Mouse (Mus musculus) G1E-ER4 (cell line): Measurements from ENCODE around the gene Mdfi. TPM values are rescaled to one million over a fixed set of nuclear protein-coding genes. Genes with fewer than 3 reads are reported as not detected.

Experiments
- GATA1 ChIP-seq: IDR thresholded peaks from one replicate; pipeline ENCODE4 v1.8.0; 2012; ENCODE audit warnings: low read length, inconsistent platforms
- polyA plus RNA-seq: library from polyadenylated mRNA; stranded (reverse); fragments of >175 nt; gene quantifications from 2 replicates; pipeline ENCODE4 v1.2.3, GENCODE M21; 2012

Mdfi gene
- polyA plus RNA-seq, 1 experiment = not detected

- TF ChIP-seq GATA1 = no peak
Measured at GRCm38 (mm10) chr17:47818038-47818725, 16.3 kb downstream of the Mdfi start.

GRCm38 (mm10) chr17:47815446-47815845 lies 19.0 kb downstream of the Mdfi start:
- TF ChIP-seq GATA1 = no peak

GRCm38 (mm10) chr17:47814496-47814895 lies 20.0 kb downstream of the Mdfi start:
- TF ChIP-seq GATA1 = no peak

DNA sequence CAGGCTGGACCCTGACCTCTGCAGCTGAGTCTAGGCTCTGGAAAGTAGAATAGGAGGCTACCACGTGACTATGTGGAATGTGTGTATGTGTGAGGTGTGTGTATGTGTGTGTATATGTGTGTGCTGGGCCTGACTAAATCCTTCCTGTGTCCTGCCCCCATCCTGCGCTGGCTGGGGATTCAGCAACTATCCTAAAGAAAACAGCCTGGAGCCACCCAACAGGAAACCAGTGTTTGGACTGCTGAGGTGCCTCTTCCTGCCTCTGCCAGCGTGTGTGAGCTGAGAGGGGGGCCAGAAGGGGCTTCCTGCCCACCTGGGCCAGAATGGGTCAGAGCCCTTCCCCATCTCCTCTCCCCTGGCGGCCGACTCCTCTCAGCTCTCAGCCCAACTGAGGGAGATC lies 20.9 kb downstream of the Mdfi start:
- TF ChIP-seq GATA1 = no peak

- no peak for TF ChIP-seq GATA1
Measured at GRCm38 (mm10) chr17:47812200-47812599, 22.3 kb downstream of the Mdfi start.

- TF ChIP-seq GATA1 = no peak
Measured at GRCm38 (mm10) chr17:47811265-47811800, 23.2 kb downstream of the Mdfi start.

DNA sequence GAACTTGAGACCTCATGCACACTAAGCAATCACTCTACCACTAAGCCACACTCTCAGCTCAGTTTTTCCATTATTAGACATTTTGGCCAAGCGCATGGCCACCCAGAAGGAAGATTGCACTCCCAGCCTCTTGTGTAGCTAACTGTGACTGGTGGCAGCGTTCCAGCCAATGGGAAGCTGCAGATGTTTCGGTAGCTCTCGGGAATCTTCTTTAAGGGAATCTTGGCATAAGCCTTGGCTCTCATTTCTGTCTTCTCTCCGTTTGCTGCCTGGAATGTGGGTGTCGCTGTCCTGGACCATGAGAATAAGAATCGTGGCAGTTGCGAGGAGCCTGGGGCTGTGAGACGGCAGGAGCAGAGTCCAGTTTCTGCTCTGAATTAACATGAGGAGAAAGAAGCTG lies 28.3 kb downstream of the Mdfi start:
- TF ChIP-seq GATA1 = no peak

- TF ChIP-seq GATA1 = no peak
Measured at GRCm38 (mm10) chr17:47805047-47805835, 29.2 kb downstream of the Mdfi start.

DNA sequence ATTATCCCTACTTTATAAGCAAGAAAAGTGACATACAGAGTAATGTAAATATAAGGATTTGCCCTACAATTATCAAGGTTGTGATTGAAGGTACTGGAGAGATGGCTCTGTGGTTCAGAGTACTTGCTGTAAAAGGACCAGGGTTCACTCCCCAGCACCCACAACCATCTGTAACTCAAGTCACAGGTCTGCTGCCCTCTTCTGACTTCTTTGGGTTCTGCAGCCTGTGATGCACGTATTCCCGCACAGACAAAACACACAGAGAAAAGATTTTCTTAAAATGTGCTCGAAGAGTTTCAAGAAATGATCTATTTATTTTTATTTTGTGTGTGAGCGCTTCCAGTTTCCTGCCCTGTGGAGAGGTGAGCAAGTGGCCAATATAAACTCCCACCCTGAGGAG lies 30.8 kb downstream of the Mdfi start:
- no peak for TF ChIP-seq GATA1

- no peak for TF ChIP-seq GATA1
Measured at GRCm38 (mm10) chr17:47802806-47803205, 31.7 kb downstream of the Mdfi start.

- no peak for TF ChIP-seq GATA1
Measured at GRCm38 (mm10) chr17:47797383-47797782, 37.1 kb downstream of the Mdfi start.

- TF ChIP-seq GATA1 = no peak
Measured at GRCm38 (mm10) chr17:47796968-47797367, 37.5 kb downstream of the Mdfi start.

GRCm38 (mm10) chr17:47796156-47796816 lies 38.2 kb downstream of the Mdfi start:
- TF ChIP-seq GATA1 = no peak

DNA sequence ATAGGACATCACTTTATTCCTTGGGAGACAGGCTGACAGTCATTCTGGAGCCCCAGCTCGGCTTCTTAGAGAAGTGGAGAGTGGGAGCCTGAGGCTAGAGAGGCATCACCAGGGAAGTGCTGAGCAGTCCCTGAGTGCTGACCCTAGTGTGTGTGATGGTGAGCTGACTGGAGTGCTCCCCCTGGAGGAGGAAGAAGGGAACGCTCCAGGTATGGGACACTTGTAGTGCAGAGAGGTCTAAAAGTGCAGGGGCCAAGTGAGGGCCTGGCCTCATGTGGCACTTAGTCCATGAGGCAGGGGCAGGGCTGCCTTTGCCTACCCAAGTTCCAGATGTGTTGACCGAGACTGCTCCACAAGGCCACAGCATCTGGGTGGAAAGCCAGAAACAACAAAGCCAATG lies 39.0 kb downstream of the Mdfi start:
- TF ChIP-seq GATA1 = no peak

GRCm38 (mm10) chr17:47793377-47793776 lies 41.1 kb downstream of the Mdfi start:
- TF ChIP-seq GATA1 = no peak
